Mouse (Mus musculus) forebrain, embryonic 16.5 days (tissue): Measurements from ENCODE around the gene Acd. TPM values are rescaled to one million over a fixed set of nuclear protein-coding genes. Genes with fewer than 3 reads are reported as not detected.

Experiments
- ATAC-seq: fragments of 200-750 bp; cut with Nextera tagmentation; 2 replicates; pipeline ENCODE4 v1.8.0; 2017; ENCODE audit warnings: mild to moderate bottlenecking, moderate library complexity
- H3K27ac ChIP-seq: fragments of 300-500 bp; sonication (generic); 2 replicates; pipeline ENCODE4 v1.5.1; 2014; ENCODE audit warnings: low read length, control low read depth
- H3K27me3 ChIP-seq: fragments of 300-500 bp; sonication (generic); replicated peaks from 2 replicates; pipeline ENCODE4 v1.6.1; 2014; ENCODE audit warnings: low read length; ENCODE audit not compliant: control insufficient read depth, insufficient read depth
- H3K36me3 ChIP-seq: fragments of 300-500 bp; sonication (generic); 2 replicates; pipeline ENCODE4 v1.6.1; 2014; ENCODE audit not compliant: control insufficient read depth, insufficient read depth
- H3K4me1 ChIP-seq: fragments of 300-500 bp; sonication (generic); replicated peaks from 2 replicates; pipeline ENCODE4 v1.6.1; 2014; ENCODE audit warnings: low read length; ENCODE audit not compliant: control insufficient read depth, insufficient read depth
- H3K4me2 ChIP-seq: fragments of 300-500 bp; sonication (generic); 2 replicates; pipeline ENCODE4 v1.6.1; 2014; ENCODE audit warnings: mild to moderate bottlenecking, low read length, control low read depth
- H3K4me3 ChIP-seq: fragments of 300-500 bp; sonication (generic); replicated peaks from 2 replicates; pipeline ENCODE4 v1.5.1; 2014; ENCODE audit warnings: mild to moderate bottlenecking, low read length, control low read depth
- H3K9ac ChIP-seq: fragments of 300-500 bp; sonication (generic); replicated peaks from 2 replicates; pipeline ENCODE4 v1.6.1; 2014; ENCODE audit warnings: low read depth, low read length, control low read depth
- H3K9me3 ChIP-seq: fragments of 300-500 bp; sonication (generic); 2 replicates; pipeline ENCODE4 v1.6.1; 2016; ENCODE audit warnings: low read length; ENCODE audit not compliant: control insufficient read depth
- WGBS: fragments of 180-500 bp; shearing (Covaris S2); extraction: QIAGEN DNeasy Blood & Tissue Kit; methylation state at CpG from one replicate; pipeline ENCODE4 v1.1.7; 2014; 5-methylcytosine and 5-hydroxymethylcytosine counted together
- polyA plus RNA-seq: library from polyadenylated mRNA; unstranded; fragments of >200 nt; fragmentation: Nextera tagmentation; extraction: Ambion mirVana; gene quantifications from 2 replicates; pipeline ENCODE4 v1.2.1, GENCODE M21; 2015

Acd gene
- polyA plus RNA-seq, 1 experiment from 2014 or later, result 106 TPM

GRCm38 (mm10) chr8:105685796-105686308 lies 15.1 kb downstream of the Acd start, which contains the start of gene Carmil2:
TSS of gene Carmil2 (plus strand) at chr8:105686274.
- Histone ChIP-seq H3K36me3 (peaks cover 15% of the 10 kb centered on the region), H3K27me3 (no peaks in the 10 kb centered on the region), H3K9me3 (no peaks in the 10 kb centered on the region), H3K4me1 (no peaks in the 10 kb centered on the region), H3K4me2 (no peak within 1 kb of the TSS), H3K27ac (no peak within 1 kb of the TSS), H3K4me3 (no peak within 1 kb of the TSS), H3K9ac (no peak within 1 kb of the TSS)
- 12% methylated on average over 26 of the region's 26 CpGs for WGBS
- ATAC-seq, result peak; percentile 57

- H3K4me3 ChIP-seq, result no peak overlapping the region
- H3K36me3 ChIP-seq, result peaks cover 18% of the 10 kb centered on the region
- H3K4me2 ChIP-seq, result no peak overlapping the region
- no peak overlapping the region for H3K9ac ChIP-seq
- 78% methylated on average over 7 of the region's 7 CpGs for WGBS
- no peak overlapping the region for H3K27ac ChIP-seq
- no peaks in the 10 kb centered on the region for H3K27me3 ChIP-seq
- H3K4me1 ChIP-seq, result no peaks in the 10 kb centered on the region
- no peak for ATAC-seq
- H3K9me3 ChIP-seq, result no peaks in the 10 kb centered on the region
Measured at GRCm38 (mm10) chr8:105685325-105685724, 15.6 kb downstream of the Acd start.

GRCm38 (mm10) chr8:105677891-105678290 lies 23.0 kb downstream of the Acd start:
- Histone ChIP-seq H3K27me3 (no peaks in the 10 kb centered on the region), H3K4me2 (no peak overlapping the region), H3K9ac (no peak overlapping the region), H3K36me3 (peaks cover 42% of the 10 kb centered on the region), H3K4me3 (no peak overlapping the region), H3K4me1 (no peaks in the 10 kb centered on the region), H3K9me3 (no peaks in the 10 kb centered on the region), H3K27ac (no peak overlapping the region)
- WGBS, result 85% methylated on average over 1 of the region's 1 CpGs
- ATAC-seq, result no peak

GRCm38 (mm10) chr8:105661167-105661566 lies 39.7 kb downstream of the Acd start:
- Histone ChIP-seq H3K27ac (no peak overlapping the region), H3K27me3 (no peaks in the 10 kb centered on the region), H3K36me3 (peaks cover 10% of the 10 kb centered on the region), H3K9me3 (no peaks in the 10 kb centered on the region), H3K4me3 (no peak overlapping the region), H3K4me1 (no peaks in the 10 kb centered on the region), H3K4me2 (no peak overlapping the region), H3K9ac (no peak overlapping the region)
- no peak for ATAC-seq
- WGBS, result 77% methylated on average over 3 of the region's 3 CpGs

- H3K27me3 ChIP-seq, result no peaks in the 10 kb centered on the region
- H3K9me3 ChIP-seq, result no peaks in the 10 kb centered on the region
- no peak overlapping the region for H3K27ac ChIP-seq
- no peak for ATAC-seq
- H3K4me3 ChIP-seq, result no peak overlapping the region
- H3K4me2 ChIP-seq, result no peak overlapping the region
- no peaks in the 10 kb centered on the region for H3K4me1 ChIP-seq
- H3K36me3 ChIP-seq, result peaks cover 2% of the 10 kb centered on the region; the same call in 1 of the 2 replicates
- H3K9ac ChIP-seq, result no peak overlapping the region
Measured at GRCm38 (mm10) chr8:105657641-105658040, 43.3 kb downstream of the Acd start.

- no peak overlapping the region for H3K4me3 ChIP-seq
- H3K36me3 ChIP-seq, result peaks cover 12% of the 10 kb centered on the region
- H3K9me3 ChIP-seq, result no peaks in the 10 kb centered on the region
- WGBS, result 100% methylated on average over 1 of the region's 1 CpGs
- no peak for ATAC-seq
- no peak overlapping the region for H3K27ac ChIP-seq
- H3K4me2 ChIP-seq, result no peak overlapping the region
- no peaks in the 10 kb centered on the region for H3K27me3 ChIP-seq
- no peaks in the 10 kb centered on the region for H3K4me1 ChIP-seq
- H3K9ac ChIP-seq, result no peak overlapping the region
Measured at GRCm38 (mm10) chr8:105648929-105649328, 52.0 kb downstream of the Acd start.

Other genes with a start within 250 kb of the Acd start
- gene Tppp3, start 229.6 kb downstream of the Acd start, polyA plus RNA-seq, result 28.9 and 56.5 TPM in 2 replicates
- 26.3 and 33.3 TPM in 2 replicates for gene Zdhhc1, start 204.2 kb downstream of the Acd start, polyA plus RNA-seq
- 0.35 and 0.48 TPM in 2 replicates for gene Hsd11b2, start 182.3 kb downstream of the Acd start, polyA plus RNA-seq
- gene Atp6v0d1, start 135.1 kb downstream of the Acd start, polyA plus RNA-seq, result 193 and 203 TPM in 2 replicates
- 31.6 and 33.4 TPM in 2 replicates for gene Ripor1, start 95.8 kb downstream of the Acd start, polyA plus RNA-seq
- 137 and 143 TPM in 2 replicates for gene Ctcf, start 64.5 kb downstream of the Acd start, polyA plus RNA-seq
- gene Agrp, start 63.7 kb downstream of the Acd start, polyA plus RNA-seq, result 0.67 and 0.91 TPM in 2 replicates
- 9.5 and 12.7 TPM in 2 replicates for gene Carmil2, start 14.8 kb downstream of the Acd start, polyA plus RNA-seq
- gene Pard6a, start within 50 bp of the Acd start, polyA plus RNA-seq, result 45.4 and 50.0 TPM in 2 replicates
- gene 4933405L10Rik, start 6.6 kb upstream of the Acd start, polyA plus RNA-seq, result 0.22 and 0.32 TPM in 2 replicates
- 16.3 and 19.6 TPM in 2 replicates for gene Enkd1, start 7.1 kb upstream of the Acd start, polyA plus RNA-seq
- 74.2 and 83.3 TPM in 2 replicates for gene Gfod2, start 57.6 kb upstream of the Acd start, polyA plus RNA-seq
- gene Ranbp10, start 126.2 kb upstream of the Acd start, polyA plus RNA-seq, result 11.3 and 13.1 TPM in 2 replicates
- gene Tsnaxip1, start 126.6 kb upstream of the Acd start, polyA plus RNA-seq, result 0.67 and 0.93 TPM in 2 replicates
- 66.0 and 69.8 TPM in 2 replicates for gene Cenpt, start 152.2 kb upstream of the Acd start, polyA plus RNA-seq
- 63.8 and 69.2 TPM in 2 replicates for gene Thap11, start 154.0 kb upstream of the Acd start, polyA plus RNA-seq
- 172 and 176 TPM in 2 replicates for gene Nutf2, start 159.5 kb upstream of the Acd start, polyA plus RNA-seq
- gene Edc4, start 179.8 kb upstream of the Acd start, polyA plus RNA-seq, result 59.8 and 65.1 TPM in 2 replicates
- gene Nrn1l, start 192.5 kb upstream of the Acd start, polyA plus RNA-seq, result 0.51 and 0.73 TPM in 2 replicates
- gene Pskh1, start 199.3 kb upstream of the Acd start, polyA plus RNA-seq, result 10.5 and 10.7 TPM in 2 replicates
- 1.9 and 2.6 TPM in 2 replicates for gene Ctrl, start 232.8 kb upstream of the Acd start, polyA plus RNA-seq
- gene Psmb10, start 237.3 kb upstream of the Acd start, polyA plus RNA-seq, result 30.5 and 44.8 TPM in 2 replicates
- 0.67 and 0.84 TPM in 2 replicates for gene Lcat, start 242.3 kb upstream of the Acd start, polyA plus RNA-seq